8 mouse cellular contexts compared by ENCODE assay signal in the genomic region with DNA sequence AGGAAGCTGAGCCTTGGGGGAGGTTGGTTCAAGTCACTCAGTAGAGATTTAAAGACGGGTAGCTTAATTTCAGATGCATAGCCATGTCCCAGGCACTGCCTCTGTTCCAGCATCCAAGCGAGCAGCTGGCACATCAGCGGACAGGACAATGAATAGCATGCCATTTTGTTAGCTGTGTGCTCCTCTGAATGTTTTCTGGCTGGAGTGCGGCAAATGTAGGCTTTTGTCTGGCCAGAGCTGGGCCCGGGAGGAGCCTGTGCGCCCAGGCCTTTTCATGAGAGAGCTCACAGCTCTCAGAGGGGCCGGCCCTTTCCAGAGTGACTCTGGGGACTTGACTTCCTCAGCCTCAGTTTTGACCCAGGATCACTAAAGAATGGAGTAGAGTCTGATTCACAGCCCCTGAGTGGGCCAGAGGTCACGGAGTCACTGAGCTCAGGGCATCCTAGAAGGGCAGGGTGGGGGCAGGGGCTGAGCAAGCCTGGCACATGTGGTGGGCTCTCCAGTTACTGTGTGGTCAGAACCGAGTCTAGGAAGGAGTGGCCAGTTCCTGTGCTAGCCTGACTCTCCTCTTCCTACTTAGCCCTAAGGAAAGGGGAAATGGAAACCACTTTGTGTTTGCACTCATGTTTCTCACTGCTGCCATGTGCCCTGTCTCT. TPM values are rescaled to one million over a fixed set of nuclear protein-coding genes. Genes with fewer than 3 reads are reported as not detected.
DNase-seq lines count a peak whose midpoint lies in the region; ATAC-seq lines count a peak whose summit lies in the region.
"Had no signal": no experiment of that assay in that cellular context is flagged by ENCODE, and none has a peak within 500 bp of the region (broad histone marks: within the 10 kb centered on the region; RNA-seq: fewer than 3 reads in every experiment).

No protein-coding gene starts in this region.

- no peaks in the 10 kb centered on the region for H3K36me3 ChIP-seq in lung, embryonic 15.5 days
- no peaks in the 10 kb centered on the region for H3K36me3 ChIP-seq in forebrain, embryonic 14.5 days (ENCODE audit: control insufficient read depth, insufficient read depth, low read length)
- no peaks in the 10 kb centered on the region for H3K36me3 ChIP-seq in liver, embryonic 12.5 days
- no peaks in the 10 kb centered on the region for H3K36me3 ChIP-seq in stomach, embryonic 14.5 days (ENCODE audit: control insufficient read depth, insufficient read depth, low read length)

- 0 out of 2 replicates have a peak overlapping the region, but pooled peaks have one; percentile 33 for H3K27ac ChIP-seq in lung, embryonic 15.5 days
- no peak overlapping the region; the same call in 1 of the 2 replicates for H3K27ac ChIP-seq in forebrain, embryonic 14.5 days (ENCODE audit: low read depth, low read length)
- 0 out of 2 replicates have a peak overlapping the region, but pooled peaks have one; percentile 12 for H3K27ac ChIP-seq in liver, embryonic 12.5 days
- peak overlapping the region; percentile 5; the same call in 1 of the 2 replicates for H3K27ac ChIP-seq in stomach, embryonic 14.5 days (ENCODE audit: low read length)

- H3K9ac ChIP-seq in lung, embryonic 15.5 days: no peak overlapping the region
- H3K9ac ChIP-seq in forebrain, embryonic 14.5 days (ENCODE audit: low read length): peak overlapping the region; percentile 29; the same call in 1 of the 2 replicates
- no peak overlapping the region for H3K9ac ChIP-seq in liver, embryonic 12.5 days
- no peak overlapping the region for H3K9ac ChIP-seq in stomach, embryonic 14.5 days (replicated peaks; ENCODE audit: low read depth, low read length)

- H3K27me3 ChIP-seq in lung, embryonic 15.5 days: no peaks in the 10 kb centered on the region
- no peaks in the 10 kb centered on the region for H3K27me3 ChIP-seq in forebrain, embryonic 14.5 days (replicated peaks; ENCODE audit: control insufficient read depth, insufficient read depth, low read length)
- H3K27me3 ChIP-seq in liver, embryonic 12.5 days (replicated peaks): no peaks in the 10 kb centered on the region
- no peaks in the 10 kb centered on the region for H3K27me3 ChIP-seq in stomach, embryonic 14.5 days (ENCODE audit: control insufficient read depth, insufficient read depth, low read length)

- 71% methylated on average over 9 of the region's 9 CpGs for WGBS in lung, embryonic 15.5 days
- 51% methylated on average over 9 of the region's 9 CpGs for WGBS in forebrain, embryonic 14.5 days
- WGBS in liver, embryonic 12.5 days (ENCODE audit: insufficient replicate concordance): 65% methylated on average over 9 of the region's 9 CpGs
- WGBS in stomach, embryonic 14.5 days: 70% methylated on average over 9 of the region's 9 CpGs

- no peak overlapping the region; the same call in 1 of the 2 replicates for H3K4me2 ChIP-seq in lung, embryonic 15.5 days
- peak overlapping the region; percentile 16; the same call in 1 of the 2 replicates for H3K4me2 ChIP-seq in forebrain, embryonic 14.5 days (ENCODE audit: low read length)
- H3K4me2 ChIP-seq in liver, embryonic 12.5 days: peak overlapping the region; percentile 8; the same call in 1 of the 2 replicates
- H3K4me2 ChIP-seq in stomach, embryonic 14.5 days (replicated peaks; ENCODE audit: low read depth, low read length): 0 out of 2 replicates have a peak overlapping the region, but pooled peaks have one; percentile 3

- no peak for ATAC-seq in lung, embryonic 15.5 days (ENCODE audit: borderline replicate concordance, extremely low read depth, low FRiP score, low TSS enrichment)
- ATAC-seq in forebrain, embryonic 14.5 days: no peak
- ATAC-seq in liver, embryonic 12.5 days: no peak
- ATAC-seq in stomach, embryonic 14.5 days (ENCODE audit: insufficient number of reproducible peaks, insufficient read depth, low FRiP score, low read depth): no peak

- H3K4me3 ChIP-seq in lung, embryonic 15.5 days: no peak overlapping the region
- no peak overlapping the region for H3K4me3 ChIP-seq in forebrain, embryonic 14.5 days (ENCODE audit: low read depth, low read length)
- H3K4me3 ChIP-seq in liver, embryonic 12.5 days: no peak overlapping the region
- no peak overlapping the region for H3K4me3 ChIP-seq in stomach, embryonic 14.5 days (ENCODE audit: low read depth, low read length)

- no peak for DNase-seq in lung, postnatal 10 days
- DNase-seq in forebrain, embryonic 14.5 days (ENCODE audit: low spot score): no peak
- no peak for DNase-seq in thymus, postnatal 25 days
- DNase-seq in thymus, postnatal 0 days (ENCODE audit: low spot score): no peak

- H3K9me3 ChIP-seq in lung, embryonic 15.5 days: no peaks in the 10 kb centered on the region
- H3K9me3 ChIP-seq in forebrain, embryonic 14.5 days (replicated peaks; ENCODE audit: control insufficient read depth, low read length): no peaks in the 10 kb centered on the region
- no peaks in the 10 kb centered on the region for H3K9me3 ChIP-seq in liver, embryonic 12.5 days (replicated peaks)
- no peaks in the 10 kb centered on the region for H3K9me3 ChIP-seq in stomach, embryonic 14.5 days (ENCODE audit: control insufficient read depth, low read depth, low read length)

- peaks cover 59% of the 10 kb centered on the region for H3K4me1 ChIP-seq in lung, embryonic 15.5 days
- peaks cover 16% of the 10 kb centered on the region for H3K4me1 ChIP-seq in forebrain, embryonic 14.5 days (ENCODE audit: control insufficient read depth, insufficient read depth, low read length)
- H3K4me1 ChIP-seq in liver, embryonic 12.5 days: peaks cover 64% of the 10 kb centered on the region
- H3K4me1 ChIP-seq in stomach, embryonic 14.5 days (ENCODE audit: control insufficient read depth, insufficient read depth, low read length): peaks cover 30% of the 10 kb centered on the region

RNA-seq across cellular contexts. Expression of a gene that starts 2.8 kb away (rescaled TPM):
- polyA plus RNA-seq in lung, embryonic 15.5 days (2015; fragmentation: Nextera tagmentation; extraction: Ambion mirVana): 45.2 and 52.5 TPM in 2 replicates
- polyA plus RNA-seq in forebrain, embryonic 14.5 days (2014; fragmentation: Nextera tagmentation; extraction: Ambion mirVana): 43.8 and 46.6 TPM in 2 replicates
- polyA plus RNA-seq in liver, embryonic 12.5 days (2016; fragmentation: Nextera tagmentation; extraction: Ambion mirVana): 18.0 and 18.9 TPM in 2 replicates
- 42.6 and 43.7 TPM in 2 replicates for polyA plus RNA-seq in stomach, embryonic 14.5 days (2014; fragmentation: Nextera tagmentation; extraction: Ambion mirVana)
- 49.5 and 51.8 TPM in 2 replicates for polyA plus RNA-seq in thymus, postnatal 0 days (2015; fragmentation: Nextera tagmentation; extraction: Ambion mirVana)

RNA-seq across cellular contexts. Expression of a gene that starts 12.8 kb away (rescaled TPM):
- polyA plus RNA-seq in lung, embryonic 15.5 days (2015; fragmentation: Nextera tagmentation; extraction: Ambion mirVana): 3.5 and 5.5 TPM in 2 replicates
- 33.1 and 42.2 TPM in 2 replicates for polyA plus RNA-seq in forebrain, embryonic 14.5 days (2014; fragmentation: Nextera tagmentation; extraction: Ambion mirVana)
- 0.10 TPM in 1 of 2 replicates, not detected in the other for polyA plus RNA-seq in liver, embryonic 12.5 days (2016; fragmentation: Nextera tagmentation; extraction: Ambion mirVana)
- polyA plus RNA-seq in stomach, embryonic 14.5 days (2014; fragmentation: Nextera tagmentation; extraction: Ambion mirVana): 8.7 and 10.7 TPM in 2 replicates
- polyA plus RNA-seq in thymus, postnatal 0 days (2015; fragmentation: Nextera tagmentation; extraction: Ambion mirVana): 2.7 and 3.1 TPM in 2 replicates

RNA-seq across cellular contexts. Expression of a gene that starts 22.6 kb away (rescaled TPM):
- polyA plus RNA-seq in lung, embryonic 15.5 days (2015; fragmentation: Nextera tagmentation; extraction: Ambion mirVana): 5.1 and 7.5 TPM in 2 replicates
- polyA plus RNA-seq in forebrain, embryonic 14.5 days (2014; fragmentation: Nextera tagmentation; extraction: Ambion mirVana): 0.23 TPM in 1 of 2 replicates, not detected in the other
- polyA plus RNA-seq in liver, embryonic 12.5 days (2016; fragmentation: Nextera tagmentation; extraction: Ambion mirVana): not detected in 2 replicates
- polyA plus RNA-seq in stomach, embryonic 14.5 days (2014; fragmentation: Nextera tagmentation; extraction: Ambion mirVana): 0.27 and 0.36 TPM in 2 replicates
- 0.22 TPM in 1 of 2 replicates, not detected in the other for polyA plus RNA-seq in thymus, postnatal 0 days (2015; fragmentation: Nextera tagmentation; extraction: Ambion mirVana)

RNA-seq across cellular contexts. Expression of a gene that starts 25.3 kb away (rescaled TPM):
- polyA plus RNA-seq in lung, embryonic 15.5 days (2015; fragmentation: Nextera tagmentation; extraction: Ambion mirVana): 0.12 TPM in 1 of 2 replicates, not detected in the other
- 0.32 and 0.36 TPM in 2 replicates for polyA plus RNA-seq in forebrain, embryonic 14.5 days (2014; fragmentation: Nextera tagmentation; extraction: Ambion mirVana)
- 0.23 TPM in 1 of 2 replicates, not detected in the other for polyA plus RNA-seq in liver, embryonic 12.5 days (2016; fragmentation: Nextera tagmentation; extraction: Ambion mirVana)
- not detected in 2 replicates for polyA plus RNA-seq in stomach, embryonic 14.5 days (2014; fragmentation: Nextera tagmentation; extraction: Ambion mirVana)
- polyA plus RNA-seq in thymus, postnatal 0 days (2015; fragmentation: Nextera tagmentation; extraction: Ambion mirVana): 0.94 and 1.0 TPM in 2 replicates

RNA-seq across cellular contexts. Expression of a gene that starts 31.5 kb away (rescaled TPM):
- polyA plus RNA-seq in lung, embryonic 15.5 days (2015; fragmentation: Nextera tagmentation; extraction: Ambion mirVana): 0.05 TPM in 1 of 2 replicates, not detected in the other
- 64.1 and 90.9 TPM in 2 replicates for polyA plus RNA-seq in forebrain, embryonic 14.5 days (2014; fragmentation: Nextera tagmentation; extraction: Ambion mirVana)
- polyA plus RNA-seq in liver, embryonic 12.5 days (2016; fragmentation: Nextera tagmentation; extraction: Ambion mirVana): not detected in 2 replicates
- polyA plus RNA-seq in stomach, embryonic 14.5 days (2014; fragmentation: Nextera tagmentation; extraction: Ambion mirVana): not detected in 2 replicates
- not detected in 2 replicates for polyA plus RNA-seq in thymus, postnatal 0 days (2015; fragmentation: Nextera tagmentation; extraction: Ambion mirVana)
- polyA plus RNA-seq: gonadal fat pad, adult 2 months had no signal
